Mouse (Mus musculus) ES-E14 (cell line): ENCODE data around the gene Nefh.

Experiments
- MAFK ChIP-seq: IDR thresholded peaks from 2 replicates; pipeline ENCODE4 v1.6.1; 2014; ENCODE audit warnings: mild to moderate bottlenecking, low read depth, low read length, inconsistent platforms; ENCODE audit not compliant: insufficient read depth
- ZNF384 ChIP-seq: IDR thresholded peaks from 2 replicates; pipeline ENCODE4 v1.6.1; 2012; ENCODE audit warnings: low read depth, low read length, inconsistent platforms

DNA sequence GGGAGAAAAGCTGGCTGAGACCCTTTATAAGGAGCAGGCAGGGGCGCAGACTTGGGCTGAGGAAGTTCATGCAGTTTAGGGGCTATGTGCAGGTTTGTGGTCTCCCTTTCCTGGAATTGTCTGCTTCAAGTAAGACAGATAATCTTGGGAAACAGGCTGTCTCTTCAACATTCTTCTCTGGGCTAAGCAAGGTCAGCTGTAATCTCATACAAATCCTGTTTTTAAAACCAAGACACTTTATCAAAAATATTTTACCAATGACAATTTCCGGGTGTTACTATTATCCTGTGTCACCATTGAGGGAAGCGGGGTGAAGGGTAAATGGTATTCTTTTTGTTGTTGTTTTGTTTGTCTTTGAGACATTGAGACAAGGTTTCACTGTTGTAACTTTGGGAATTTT, 36.9 kb upstream of the Nefh start:
- TF ChIP-seq ZNF384 (no peak), MAFK (no peak)
